Mouse (Mus musculus): Measurements from ENCODE around the gene 2310057M21Rik.

GRCm38 (mm10) chr7:131362269-131362614 lies 317 bp downstream of the 2310057M21Rik start:
- TF ChIP-seq CTCF (IDR thresholded peaks at IDR 0.05; ENCODE audit: borderline replicate concordance, control insufficient read depth, extremely low read depth, insufficient read depth, low read length, poor library complexity) (no peak), POLR2A (IDR thresholded peaks at IDR 0.05; ENCODE audit: control insufficient read depth, extremely low read depth, insufficient read depth, low read length, poor library complexity) (no peak)
